Mouse (Mus musculus): ENCODE results near the gene Haus8. TPM values are rescaled to one million over a fixed set of nuclear protein-coding genes. Genes with fewer than 3 reads are reported as not detected.
"Not testable (repeated sequence)": the region's sequence is repeated elsewhere in the genome, so short reads cannot be mapped to it uniquely, and the experiment has no call there.

Haus8 gene
- polyA plus RNA-seq, 1 experiment: 13.3 TPM

DNA sequence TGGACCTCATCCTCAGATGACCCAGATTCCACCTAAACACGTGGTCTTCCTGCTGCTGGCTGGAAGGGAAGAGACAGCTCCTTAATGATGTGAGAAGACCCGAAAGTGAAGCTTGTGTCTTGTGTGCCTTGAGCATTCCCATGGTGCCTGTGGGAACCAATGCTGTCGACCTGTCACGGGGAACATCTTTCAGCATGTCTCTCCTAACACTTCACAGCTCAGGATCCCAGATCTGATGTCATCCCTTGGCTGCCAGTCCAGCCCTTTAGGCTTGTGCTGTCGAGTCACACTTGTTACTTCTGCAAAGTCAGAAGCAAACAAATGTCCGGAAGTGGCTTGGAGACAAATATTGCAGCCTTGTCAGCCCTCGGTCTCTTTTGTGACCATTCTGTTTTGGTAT lies 16.4 kb upstream of the Haus8 start:
- no peaks in the 10 kb centered on the region for H3K27me3 ChIP-seq (ENCODE audit: control insufficient read depth, insufficient read depth, low read length)
- DNase-seq (ENCODE audit: low read depth in 1 of 2, low spot score in 2 of 2): no peak
- WGBS: 71% methylated on average over 7 of the region's 7 CpGs
- H3K4me1 ChIP-seq (ENCODE audit: control insufficient read depth, insufficient read depth, insufficient read length): peaks cover 7% of the 10 kb centered on the region; the same call in 1 of the 2 replicates
- H3K36me3 ChIP-seq (ENCODE audit: control insufficient read depth, insufficient read depth, low read length): peaks cover 12% of the 10 kb centered on the region
- H3K4me3 ChIP-seq (ENCODE audit: extremely low read depth, insufficient read depth, insufficient read length): no peak overlapping the region
- 0 out of 2 replicates have a peak overlapping the region, but pooled peaks have one; percentile 10 for H3K27ac ChIP-seq (ENCODE audit: insufficient read depth, low read length)
- no peak for TF ChIP-seq POLR2A (IDR thresholded peaks at IDR 0.05; ENCODE audit: low read depth, low read length)
- no peak for TF ChIP-seq CTCF (IDR thresholded peaks at IDR 0.05; ENCODE audit: extremely low read depth, insufficient read depth, insufficient read length, insufficient replicate concordance)

DNA sequence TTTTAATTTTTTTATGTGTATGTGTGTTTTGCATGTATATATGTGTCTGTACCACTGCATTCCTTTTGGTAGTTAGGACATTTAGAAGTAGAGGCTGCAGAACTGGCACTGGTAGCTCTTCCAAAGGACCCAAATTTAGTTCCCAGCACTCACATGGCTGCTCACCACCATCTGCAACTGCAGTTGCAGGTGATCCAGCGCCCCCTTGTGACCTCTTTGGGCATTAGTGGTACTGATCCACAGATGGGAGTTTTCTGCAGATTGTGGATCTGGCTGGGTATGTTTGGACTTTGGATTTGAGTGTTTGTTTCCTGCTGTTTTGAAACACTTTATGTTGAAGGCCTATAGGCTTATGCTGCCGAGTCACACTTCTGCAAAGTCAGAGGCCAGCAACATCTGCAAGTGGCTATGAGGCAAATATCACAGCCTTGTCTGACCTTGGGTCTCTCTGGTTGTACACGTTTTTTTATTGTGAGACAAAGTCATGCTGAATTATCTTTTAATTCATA lies 15.8 kb upstream of the Haus8 start:
- H3K4me3 ChIP-seq (ENCODE audit: extremely low read depth, insufficient read depth, insufficient read length): no peak overlapping the region
- H3K27ac ChIP-seq (ENCODE audit: insufficient read depth, low read length): no peak overlapping the region
- whole genome bisulfite sequencing: 63% methylated on average over 3 of the region's 3 CpGs
- peaks cover 7% of the 10 kb centered on the region; the same call in 1 of the 2 replicates for H3K4me1 ChIP-seq (ENCODE audit: control insufficient read depth, insufficient read depth, insufficient read length)
- no peak for DNase-seq (ENCODE audit: low read depth in 1 of 2, low spot score in 2 of 2)
- no peaks in the 10 kb centered on the region for H3K27me3 ChIP-seq (ENCODE audit: control insufficient read depth, insufficient read depth, low read length)
- peaks cover 12% of the 10 kb centered on the region for H3K36me3 ChIP-seq (ENCODE audit: control insufficient read depth, insufficient read depth, low read length)
- no peak for TF ChIP-seq CTCF (IDR thresholded peaks at IDR 0.05; ENCODE audit: extremely low read depth, insufficient read depth, insufficient read length, insufficient replicate concordance)
- TF ChIP-seq POLR2A (IDR thresholded peaks at IDR 0.05; ENCODE audit: low read depth, low read length): no peak

DNA sequence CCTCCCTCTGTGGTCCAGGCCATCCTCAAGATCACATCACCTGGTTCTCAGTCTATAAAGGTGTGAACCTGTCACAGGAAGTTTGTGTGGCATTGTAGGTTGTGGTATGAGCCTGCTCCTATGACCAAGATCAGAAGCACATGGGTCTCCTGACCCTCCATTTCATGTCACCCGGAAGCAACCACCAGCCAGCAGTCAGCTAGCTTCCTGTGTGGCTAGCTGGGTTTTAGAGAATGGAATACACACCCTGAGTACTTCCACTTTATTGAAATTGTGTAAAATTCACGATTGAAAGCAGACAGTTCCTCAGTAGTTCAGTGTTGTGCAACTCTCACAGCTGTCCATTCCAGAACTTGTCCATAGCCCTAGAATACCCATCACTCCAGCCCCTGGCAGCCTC lies 13.5 kb upstream of the Haus8 start:
- H3K36me3 ChIP-seq (ENCODE audit: control insufficient read depth, insufficient read depth, low read length): peaks cover 12% of the 10 kb centered on the region
- not testable (repeated sequence) for H3K27me3 ChIP-seq (ENCODE audit: control insufficient read depth, insufficient read depth, low read length); DNase-seq (ENCODE audit: low read depth in 1 of 2, low spot score in 2 of 2); H3K4me1 ChIP-seq (ENCODE audit: control insufficient read depth, insufficient read depth, insufficient read length); H3K4me3 ChIP-seq (ENCODE audit: extremely low read depth, insufficient read depth, insufficient read length)
- 3% methylated on average over 2 of the region's 2 CpGs for WGBS
- peak overlapping the region; percentile 58 for H3K27ac ChIP-seq (ENCODE audit: insufficient read depth, low read length)

DNA sequence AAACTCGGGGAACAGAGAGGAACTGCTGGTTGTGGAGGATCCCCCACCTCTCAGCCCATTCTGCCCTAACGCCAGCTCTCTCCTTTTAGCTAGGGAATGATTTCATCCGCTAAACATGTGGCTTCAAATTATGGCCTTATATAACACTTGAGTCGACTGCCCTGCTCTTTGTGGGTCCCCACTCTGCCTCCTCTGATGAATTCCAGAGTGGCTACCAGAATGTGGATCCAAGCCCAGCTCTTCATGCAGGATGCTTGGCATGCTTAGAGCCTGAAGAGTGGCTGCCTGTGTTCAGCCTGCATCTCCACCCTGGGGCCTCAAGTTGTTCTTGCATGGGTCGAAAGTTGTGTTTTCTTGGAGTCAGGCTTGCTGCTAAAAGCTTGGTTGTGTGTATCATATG lies 9.9 kb upstream of the Haus8 start:
- TF ChIP-seq POLR2A (IDR thresholded peaks at IDR 0.05; ENCODE audit: low read depth, low read length): no peak
- TF ChIP-seq CTCF (IDR thresholded peaks at IDR 0.05; ENCODE audit: extremely low read depth, insufficient read depth, insufficient read length, insufficient replicate concordance): no peak
- H3K4me1 ChIP-seq (ENCODE audit: control insufficient read depth, insufficient read depth, insufficient read length): peaks cover 7% of the 10 kb centered on the region; the same call in 1 of the 2 replicates
- no peaks in the 10 kb centered on the region for H3K36me3 ChIP-seq (ENCODE audit: control insufficient read depth, insufficient read depth, low read length)
- WGBS: 78% methylated on average over 5 of the region's 5 CpGs
- H3K27ac ChIP-seq (ENCODE audit: insufficient read depth, low read length): no peak overlapping the region
- no peak for DNase-seq (ENCODE audit: low read depth in 1 of 2, low spot score in 2 of 2)
- H3K4me3 ChIP-seq (ENCODE audit: extremely low read depth, insufficient read depth, insufficient read length): no peak overlapping the region
- no peaks in the 10 kb centered on the region for H3K27me3 ChIP-seq (ENCODE audit: control insufficient read depth, insufficient read depth, low read length)

DNA sequence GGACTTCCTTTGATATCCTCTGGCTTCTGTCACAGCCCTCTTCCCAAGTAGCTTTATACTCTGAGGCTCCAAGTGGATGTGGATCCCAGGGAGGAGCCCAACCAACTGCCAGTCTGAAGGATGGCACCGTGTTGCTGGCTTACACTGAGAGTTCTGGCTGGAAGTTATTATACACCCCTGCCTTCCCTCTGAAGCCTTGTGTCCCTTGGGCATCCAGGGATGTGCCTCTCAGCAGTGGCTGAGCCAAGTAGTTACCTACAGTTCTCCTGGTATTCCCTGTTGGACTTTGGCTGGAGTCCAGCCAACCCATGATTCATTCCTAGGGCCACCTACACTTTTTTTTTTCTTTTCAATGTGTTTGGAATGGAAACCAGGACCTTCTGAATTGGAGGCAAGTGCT lies 9.0 kb upstream of the Haus8 start:
- not testable (repeated sequence) for H3K27me3 ChIP-seq (ENCODE audit: control insufficient read depth, insufficient read depth, low read length); DNase-seq (ENCODE audit: low read depth in 1 of 2, low spot score in 2 of 2); H3K4me3 ChIP-seq (ENCODE audit: extremely low read depth, insufficient read depth, insufficient read length); H3K27ac ChIP-seq (ENCODE audit: insufficient read depth, low read length); H3K36me3 ChIP-seq (ENCODE audit: control insufficient read depth, insufficient read depth, low read length); H3K4me1 ChIP-seq (ENCODE audit: control insufficient read depth, insufficient read depth, insufficient read length)
- WGBS: 91% methylated on average over 1 of the region's 1 CpGs

DNA sequence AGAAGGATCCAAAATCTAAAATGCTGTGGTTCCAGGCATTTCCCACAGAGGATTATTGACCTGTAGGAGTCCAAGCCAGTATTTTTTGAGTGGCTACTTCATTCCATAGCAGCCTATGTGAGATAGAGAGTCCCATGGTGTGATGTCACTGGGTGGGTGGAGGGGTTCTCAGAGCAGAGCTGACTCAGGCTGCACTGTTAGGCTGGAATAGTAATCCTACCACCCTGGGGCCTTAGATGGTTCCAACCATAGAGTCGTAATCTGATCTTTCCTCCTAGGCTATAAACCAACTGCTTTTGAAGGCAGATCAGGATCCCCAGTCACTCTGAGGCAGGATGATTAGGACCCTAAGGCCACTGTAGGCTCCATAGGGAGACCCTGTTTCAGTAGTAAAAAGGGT lies 6.7 kb upstream of the Haus8 start:
- WGBS: 87% methylated on average over 1 of the region's 1 CpGs
- H3K27me3 ChIP-seq (ENCODE audit: control insufficient read depth, insufficient read depth, low read length); H3K4me3 ChIP-seq (ENCODE audit: extremely low read depth, insufficient read depth, insufficient read length); DNase-seq (ENCODE audit: low read depth in 1 of 2, low spot score in 2 of 2); H3K27ac ChIP-seq (ENCODE audit: insufficient read depth, low read length); H3K36me3 ChIP-seq (ENCODE audit: control insufficient read depth, insufficient read depth, low read length); H3K4me1 ChIP-seq (ENCODE audit: control insufficient read depth, insufficient read depth, insufficient read length): not testable (repeated sequence)

DNA sequence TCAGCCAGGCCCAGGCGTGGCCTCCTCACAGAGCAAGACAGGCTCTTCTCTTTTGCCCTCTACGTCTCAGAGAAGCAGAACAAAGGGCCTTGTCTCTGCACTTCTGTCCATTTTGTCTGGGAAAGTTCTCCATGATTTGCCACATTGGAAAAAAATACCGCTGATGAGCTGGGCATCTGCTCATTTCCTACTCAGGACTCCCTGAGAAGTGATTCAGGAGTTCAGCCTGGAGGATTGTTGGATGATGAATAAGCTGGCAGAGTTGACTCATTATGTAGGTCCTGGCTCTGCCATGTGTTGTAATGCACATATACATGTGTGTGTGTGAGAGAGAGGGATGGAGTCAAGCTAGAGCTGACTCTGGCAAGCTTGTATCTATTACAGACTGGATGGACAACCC lies 3.4 kb upstream of the Haus8 start:
- peaks cover 10% of the 10 kb centered on the region; the same call in 1 of the 2 replicates for H3K4me1 ChIP-seq (ENCODE audit: control insufficient read depth, insufficient read depth, insufficient read length)
- no peaks in the 10 kb centered on the region for H3K36me3 ChIP-seq (ENCODE audit: control insufficient read depth, insufficient read depth, low read length)
- no peak overlapping the region for H3K27ac ChIP-seq (ENCODE audit: insufficient read depth, low read length)
- H3K4me3 ChIP-seq (ENCODE audit: extremely low read depth, insufficient read depth, insufficient read length): no peak overlapping the region
- WGBS: 97% methylated on average over 3 of the region's 3 CpGs
- TF ChIP-seq CTCF (IDR thresholded peaks at IDR 0.05; ENCODE audit: extremely low read depth, insufficient read depth, insufficient read length, insufficient replicate concordance) (no peak), POLR2A (IDR thresholded peaks at IDR 0.05; ENCODE audit: low read depth, low read length) (no peak)
- H3K27me3 ChIP-seq (ENCODE audit: control insufficient read depth, insufficient read depth, low read length): no peaks in the 10 kb centered on the region
- DNase-seq (ENCODE audit: low read depth in 1 of 2, low spot score in 2 of 2): no peak

DNA sequence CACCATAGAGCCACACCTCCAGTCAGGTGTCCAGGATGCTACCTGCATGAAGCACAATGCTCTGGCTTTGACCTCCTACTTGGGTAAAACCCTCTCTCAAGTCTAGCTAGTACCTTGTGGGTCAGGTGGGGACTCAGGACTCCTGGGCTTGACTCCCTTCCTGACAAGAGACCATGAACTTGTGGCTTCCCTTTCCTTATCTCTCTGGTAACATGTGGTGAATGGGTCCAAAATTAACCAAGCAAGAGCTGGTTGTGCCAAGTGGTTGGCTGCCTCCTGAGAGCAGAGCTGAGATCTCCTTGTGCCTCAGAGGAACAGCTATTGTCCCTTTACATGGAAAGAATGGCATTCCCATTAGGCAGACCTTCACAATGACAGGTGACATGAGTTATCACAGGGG lies 1.7 kb upstream of the Haus8 start:
- Histone ChIP-seq H3K4me3 (ENCODE audit: extremely low read depth, insufficient read depth, insufficient read length) (no peak overlapping the region), H3K27ac (ENCODE audit: insufficient read depth, low read length) (no peak overlapping the region), H3K4me1 (ENCODE audit: control insufficient read depth, insufficient read depth, insufficient read length) (peaks cover 10% of the 10 kb centered on the region; the same call in 1 of the 2 replicates), H3K27me3 (ENCODE audit: control insufficient read depth, insufficient read depth, low read length) (no peaks in the 10 kb centered on the region), H3K36me3 (ENCODE audit: control insufficient read depth, insufficient read depth, low read length) (no peaks in the 10 kb centered on the region)
- TF ChIP-seq POLR2A (IDR thresholded peaks at IDR 0.05; ENCODE audit: low read depth, low read length) (no peak), CTCF (IDR thresholded peaks at IDR 0.05; ENCODE audit: extremely low read depth, insufficient read depth, insufficient read length, insufficient replicate concordance) (no peak)
- DNase-seq (ENCODE audit: low read depth in 1 of 2, low spot score in 2 of 2): no peak
